Mouse (Mus musculus): ENCODE results near the gene Gdf9. TPM values are rescaled to one million over a fixed set of nuclear protein-coding genes. Genes with fewer than 3 reads are reported as not detected.

The Gdf9 gene
- 8.4 and 10.1 TPM in 2 replicates for polyA plus RNA-seq (2012; rRNA removed)

GRCm38 (mm10) chr11:53430670-53431346 is at the start of gene Gdf9, which contains the start of gene Uqcrq:
Gdf9 (plus strand) TSS chr11:53431023.
Uqcrq (minus strand) TSS chr11:53430831.
- no peaks in the 10 kb centered on the region for H3K27me3 ChIP-seq (ENCODE audit: control insufficient read depth, insufficient read depth, low read length)
- peaks cover 7% of the 10 kb centered on the region for H3K4me1 ChIP-seq (ENCODE audit: control insufficient read depth, insufficient read depth, low read length)
- TF ChIP-seq POLR2A (IDR thresholded peaks at IDR 0.05; ENCODE audit: control insufficient read depth, low read depth, low read length) (peak; percentile 66), CTCF (IDR thresholded peaks at IDR 0.05; ENCODE audit: control insufficient read depth, insufficient read depth, insufficient replicate concordance, low read depth, low read length) (no peak)
- no peaks in the 10 kb centered on the region for H3K36me3 ChIP-seq (ENCODE audit: control insufficient read depth, insufficient read depth, low read length)
- peak within 1 kb of the TSS; percentile 91 for H3K27ac ChIP-seq (ENCODE audit: control insufficient read depth, insufficient read depth, low read depth, low read length)
- H3K4me3 ChIP-seq (ENCODE audit: control insufficient read depth, low read depth, low read length): peak within 1 kb of the TSS; percentile 94

- Histone ChIP-seq H3K4me3 (ENCODE audit: control insufficient read depth, low read depth, low read length) (no peak overlapping the region), H3K36me3 (ENCODE audit: control insufficient read depth, insufficient read depth, low read length) (0 out of 2 replicates have a peak, but pooled peaks cover under 1% of the 10 kb centered on the region), H3K27ac (ENCODE audit: control insufficient read depth, insufficient read depth, low read depth, low read length) (no peak overlapping the region), H3K27me3 (ENCODE audit: control insufficient read depth, insufficient read depth, low read length) (no peaks in the 10 kb centered on the region), H3K4me1 (ENCODE audit: control insufficient read depth, insufficient read depth, low read length) (no peaks in the 10 kb centered on the region)
- TF ChIP-seq CTCF (IDR thresholded peaks at IDR 0.05; ENCODE audit: control insufficient read depth, insufficient read depth, insufficient replicate concordance, low read depth, low read length) (no peak), POLR2A (IDR thresholded peaks at IDR 0.05; ENCODE audit: control insufficient read depth, low read depth, low read length) (no peak)
These were observed 46.9 kb upstream of the Gdf9 start for GRCm38 (mm10) chr11:53383758-53384428.

DNA sequence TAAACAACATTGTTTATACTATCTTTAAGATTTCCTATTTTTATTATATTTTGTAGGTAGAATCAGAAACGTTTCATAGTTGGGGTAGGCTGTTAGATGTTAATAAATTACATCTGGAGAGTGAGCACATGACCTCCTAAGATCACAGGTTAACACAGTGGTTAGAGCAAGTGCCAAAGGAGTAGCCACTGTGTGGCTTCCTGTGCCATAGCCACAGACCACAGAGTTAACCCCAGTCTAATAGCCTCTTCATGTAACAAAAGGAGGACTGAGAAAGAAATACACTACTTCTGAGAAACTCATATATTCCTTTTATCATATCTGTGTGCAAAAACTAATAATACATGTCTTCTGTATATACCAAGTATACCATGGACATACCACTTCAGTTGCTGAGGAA is 37.0 kb upstream of the Gdf9 start:
- peaks cover 1% of the 10 kb centered on the region; the same call in 1 of the 2 replicates for H3K36me3 ChIP-seq (ENCODE audit: control insufficient read depth, insufficient read depth, low read length)
- no peaks in the 10 kb centered on the region for H3K27me3 ChIP-seq (ENCODE audit: control insufficient read depth, insufficient read depth, low read length)
- H3K4me3 ChIP-seq (ENCODE audit: control insufficient read depth, low read depth, low read length): no peak overlapping the region; the same call in 1 of the 2 replicates
- H3K4me1 ChIP-seq (ENCODE audit: control insufficient read depth, insufficient read depth, low read length): no peaks in the 10 kb centered on the region
- TF ChIP-seq POLR2A (IDR thresholded peaks at IDR 0.05; ENCODE audit: control insufficient read depth, low read depth, low read length) (no peak), CTCF (IDR thresholded peaks at IDR 0.05; ENCODE audit: control insufficient read depth, insufficient read depth, insufficient replicate concordance, low read depth, low read length) (no peak)
- H3K27ac ChIP-seq (ENCODE audit: control insufficient read depth, insufficient read depth, low read depth, low read length): no peak overlapping the region

- Histone ChIP-seq H3K36me3 (ENCODE audit: control insufficient read depth, insufficient read depth, low read length) (peaks cover 3% of the 10 kb centered on the region), H3K4me3 (ENCODE audit: control insufficient read depth, low read depth, low read length) (no peak overlapping the region), H3K27me3 (ENCODE audit: control insufficient read depth, insufficient read depth, low read length) (no peaks in the 10 kb centered on the region), H3K4me1 (ENCODE audit: control insufficient read depth, insufficient read depth, low read length) (no peaks in the 10 kb centered on the region), H3K27ac (ENCODE audit: control insufficient read depth, insufficient read depth, low read depth, low read length) (no peak overlapping the region)
- TF ChIP-seq CTCF (IDR thresholded peaks at IDR 0.05; ENCODE audit: control insufficient read depth, insufficient read depth, insufficient replicate concordance, low read depth, low read length): no peak
- TF ChIP-seq POLR2A (IDR thresholded peaks at IDR 0.05; ENCODE audit: control insufficient read depth, low read depth, low read length): no peak
These were observed 27.2 kb upstream of the Gdf9 start for GRCm38 (mm10) chr11:53403638-53404037.

- no peaks in the 10 kb centered on the region for H3K27me3 ChIP-seq (ENCODE audit: control insufficient read depth, insufficient read depth, low read length)
- H3K27ac ChIP-seq (ENCODE audit: control insufficient read depth, insufficient read depth, low read depth, low read length): no peak overlapping the region
- no peaks in the 10 kb centered on the region for H3K4me1 ChIP-seq (ENCODE audit: control insufficient read depth, insufficient read depth, low read length)
- H3K4me3 ChIP-seq (ENCODE audit: control insufficient read depth, low read depth, low read length): no peak overlapping the region
- peaks cover 1% of the 10 kb centered on the region; the same call in 1 of the 2 replicates for H3K36me3 ChIP-seq (ENCODE audit: control insufficient read depth, insufficient read depth, low read length)
- TF ChIP-seq CTCF (IDR thresholded peaks at IDR 0.05; ENCODE audit: control insufficient read depth, insufficient read depth, insufficient replicate concordance, low read depth, low read length) (no peak), POLR2A (IDR thresholded peaks at IDR 0.05; ENCODE audit: control insufficient read depth, low read depth, low read length) (no peak)
These were observed 19.1 kb upstream of the Gdf9 start for GRCm38 (mm10) chr11:53411738-53412137.

- Histone ChIP-seq H3K36me3 (ENCODE audit: control insufficient read depth, insufficient read depth, low read length) (peaks cover 1% of the 10 kb centered on the region; the same call in 1 of the 2 replicates), H3K27ac (ENCODE audit: control insufficient read depth, insufficient read depth, low read depth, low read length) (no peak overlapping the region), H3K4me3 (ENCODE audit: control insufficient read depth, low read depth, low read length) (no peak overlapping the region), H3K4me1 (ENCODE audit: control insufficient read depth, insufficient read depth, low read length) (no peaks in the 10 kb centered on the region), H3K27me3 (ENCODE audit: control insufficient read depth, insufficient read depth, low read length) (no peaks in the 10 kb centered on the region)
- TF ChIP-seq POLR2A (IDR thresholded peaks at IDR 0.05; ENCODE audit: control insufficient read depth, low read depth, low read length) (no peak), CTCF (IDR thresholded peaks at IDR 0.05; ENCODE audit: control insufficient read depth, insufficient read depth, insufficient replicate concordance, low read depth, low read length) (no peak)
These were observed 17.0 kb upstream of the Gdf9 start for GRCm38 (mm10) chr11:53413871-53414270.

DNA sequence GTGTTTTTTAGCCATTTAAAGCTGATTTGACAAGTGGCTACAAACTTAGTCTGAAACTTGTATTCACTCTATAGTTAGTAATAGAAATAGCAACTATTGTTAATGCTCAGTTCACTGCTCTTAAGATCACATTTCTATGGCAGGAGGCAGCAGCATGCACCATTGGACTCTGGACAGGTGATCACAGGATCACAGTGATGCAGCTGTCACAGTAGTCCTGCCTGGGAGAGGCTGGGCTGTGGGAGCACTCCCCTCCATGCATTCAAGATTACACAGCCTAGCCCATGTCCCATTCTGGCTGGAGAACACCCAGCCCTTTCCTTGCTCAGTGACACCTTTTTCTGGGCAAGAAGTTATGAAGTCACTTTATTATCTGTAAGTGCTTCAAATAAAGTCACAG is 12.8 kb upstream of the Gdf9 start:
- TF ChIP-seq CTCF (IDR thresholded peaks at IDR 0.05; ENCODE audit: control insufficient read depth, insufficient read depth, insufficient replicate concordance, low read depth, low read length): no peak
- TF ChIP-seq POLR2A (IDR thresholded peaks at IDR 0.05; ENCODE audit: control insufficient read depth, low read depth, low read length): no peak
- no peak overlapping the region for H3K4me3 ChIP-seq (ENCODE audit: control insufficient read depth, low read depth, low read length)
- H3K36me3 ChIP-seq (ENCODE audit: control insufficient read depth, insufficient read depth, low read length): no peaks in the 10 kb centered on the region
- H3K27ac ChIP-seq (ENCODE audit: control insufficient read depth, insufficient read depth, low read depth, low read length): no peak overlapping the region
- no peaks in the 10 kb centered on the region for H3K27me3 ChIP-seq (ENCODE audit: control insufficient read depth, insufficient read depth, low read length)
- H3K4me1 ChIP-seq (ENCODE audit: control insufficient read depth, insufficient read depth, low read length): no peaks in the 10 kb centered on the region
